Mouse (Mus musculus) bone marrow, adult 2 months (tissue): ENCODE measurements around the gene Ndufs2. TPM values are rescaled to one million over a fixed set of nuclear protein-coding genes. Genes with fewer than 3 reads are reported as not detected.

ENCODE experiments used
- H3K27ac ChIP-seq: fragments of 200-500 bp; 2 replicates; pipeline ENCODE4 v1.5.1; 2012; ENCODE audit warnings: low read depth, mild to moderate bottlenecking, control low read depth, inconsistent platforms, low read length; ENCODE audit not compliant: control insufficient read depth, poor library complexity, insufficient read depth
- H3K4me1 ChIP-seq: fragments of 200-500 bp; 2 replicates; pipeline ENCODE4 v1.6.1; 2011; ENCODE audit warnings: low read length; ENCODE audit not compliant: control insufficient read depth, insufficient read depth
- H3K4me3 ChIP-seq: fragments of 200-500 bp; replicated peaks from 2 replicates; pipeline ENCODE3; 2011; ENCODE audit warnings: mild to moderate bottlenecking, low read depth, low read length, control low read depth; ENCODE audit not compliant: control insufficient read depth
- CTCF ChIP-seq: fragments of 200-500 bp; IDR thresholded peaks from 2 replicates; pipeline ENCODE4 v1.5.1; 2011; ENCODE audit warnings: low read length, control low read depth; ENCODE audit not compliant: control insufficient read depth, insufficient read depth
- POLR2A ChIP-seq: fragments of 200-500 bp; IDR thresholded peaks from 2 replicates; pipeline ENCODE4 v1.6.1; 2011; ENCODE audit warnings: low read depth, mild to moderate bottlenecking, control low read depth, low read length, borderline replicate concordance; ENCODE audit not compliant: control insufficient read depth
- WGBS: fragments of 180-500 bp; shearing (Covaris S2); methylation state at CpG from one replicate; pipeline ENCODE4 v1.1.7; 2018; 5-methylcytosine and 5-hydroxymethylcytosine counted together
- polyA plus RNA-seq: library from polyadenylated mRNA; stranded (reverse); fragments of >200 nt; gene quantifications from 2 replicates; pipeline ENCODE4 v1.2.4, GENCODE M21; 2011; ENCODE audit warnings: low replicate concordance; ENCODE audit not compliant: missing spikeins, insufficient read depth, insufficient read length

Ndufs2 gene
- polyA plus RNA-seq, 1 experiment, result 109 TPM

DNA sequence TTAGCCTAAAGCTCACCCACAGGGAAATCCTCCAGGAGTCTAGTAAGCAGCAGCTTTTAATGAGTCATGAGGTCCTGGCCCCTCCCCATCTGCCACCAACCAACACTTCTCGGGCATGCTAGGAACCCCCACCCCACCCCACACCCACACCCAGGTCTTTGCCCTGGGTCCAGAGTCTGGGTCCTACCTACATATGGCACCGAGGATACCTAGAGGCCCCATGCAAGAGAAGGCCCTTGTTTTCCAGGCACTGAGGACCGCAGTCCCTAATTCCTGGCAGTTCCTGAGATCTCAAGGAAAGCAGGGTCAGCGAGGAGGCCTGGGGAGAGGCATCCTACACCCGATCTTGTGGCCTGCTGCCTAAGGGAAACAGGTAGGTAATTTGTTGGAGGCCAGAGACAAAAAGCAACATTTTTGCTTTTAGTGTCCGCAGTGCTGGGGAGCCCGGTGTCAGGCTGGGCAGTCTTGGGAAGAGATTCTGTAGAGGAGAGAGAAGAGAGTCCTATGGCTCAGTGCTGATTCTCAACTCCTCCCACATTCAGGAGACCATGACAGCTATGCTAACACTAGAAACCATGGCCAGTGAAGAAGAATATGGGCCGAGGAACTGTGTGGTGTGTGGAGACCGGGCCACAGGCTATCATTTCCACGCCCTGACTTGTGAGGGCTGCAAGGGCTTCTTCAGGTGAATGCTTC lies 37.2 kb downstream of the Ndufs2 start, which contains the start of gene Nr1i3:
Gene Nr1i3, plus strand, starts transcription at position 170 of the 696 bp plus-strand sequence.
- TF ChIP-seq CTCF, result no peak
- TF ChIP-seq POLR2A, result no peak
- no peaks in the 10 kb centered on the region; the same call in 1 of the 2 replicates for H3K4me1 ChIP-seq
- H3K27ac ChIP-seq, result no peak within 1 kb of the TSS
- 86% methylated on average over 10 of the region's 10 CpGs for WGBS
- H3K4me3 ChIP-seq, result no peak within 1 kb of the TSS

DNA sequence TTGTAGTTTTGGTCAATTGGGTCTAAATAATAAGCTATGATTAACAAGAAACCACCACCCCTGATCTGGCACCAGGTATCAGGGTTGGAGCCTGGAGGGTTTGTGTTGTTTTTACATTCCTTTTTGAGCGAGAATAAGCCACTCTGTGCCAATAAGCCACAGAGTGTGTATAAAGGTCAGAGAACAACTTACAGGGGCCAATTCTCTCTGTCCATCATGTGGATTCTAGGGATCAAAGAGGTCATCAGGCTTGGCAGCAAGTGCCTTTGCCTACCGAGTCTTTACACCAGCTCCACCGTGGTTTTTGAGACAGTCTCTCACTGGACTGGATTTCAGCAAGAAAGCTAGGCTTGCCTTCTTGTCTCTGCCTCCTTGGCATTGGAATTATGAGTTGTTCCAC lies 38.3 kb downstream of the Ndufs2 start:
- Histone ChIP-seq H3K4me3 (no peak overlapping the region), H3K4me1 (no peaks in the 10 kb centered on the region; the same call in 1 of the 2 replicates), H3K27ac (no peak overlapping the region)
- TF ChIP-seq CTCF (no peak), POLR2A (no peak)
- WGBS, result 78% methylated on average over 3 of the region's 3 CpGs

DNA sequence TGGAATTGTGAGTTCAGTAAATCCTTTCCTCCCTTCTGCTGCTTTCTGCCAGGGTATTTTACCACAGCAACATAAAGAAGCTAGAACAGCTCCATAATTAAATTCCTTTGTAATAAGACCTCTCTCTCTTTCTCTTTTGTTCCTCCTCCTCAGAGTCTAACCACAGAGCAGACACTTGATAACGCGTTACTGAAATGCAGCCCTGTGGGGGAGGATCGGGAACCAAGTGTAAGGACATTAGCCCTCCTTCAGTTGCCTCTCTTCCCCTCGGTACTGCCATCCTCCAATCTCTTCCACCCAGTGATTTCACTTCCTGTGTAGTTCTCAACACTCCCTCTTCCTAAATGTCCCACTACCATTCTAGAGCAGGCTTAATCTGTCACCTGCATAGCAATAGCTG lies 41.8 kb downstream of the Ndufs2 start:
- Histone ChIP-seq H3K4me3 (no peak overlapping the region), H3K4me1 (no peaks in the 10 kb centered on the region; the same call in 1 of the 2 replicates), H3K27ac (no peak overlapping the region)
- WGBS, result 8% methylated on average over 4 of the region's 4 CpGs
- no peak for TF ChIP-seq CTCF
- TF ChIP-seq POLR2A, result no peak

DNA sequence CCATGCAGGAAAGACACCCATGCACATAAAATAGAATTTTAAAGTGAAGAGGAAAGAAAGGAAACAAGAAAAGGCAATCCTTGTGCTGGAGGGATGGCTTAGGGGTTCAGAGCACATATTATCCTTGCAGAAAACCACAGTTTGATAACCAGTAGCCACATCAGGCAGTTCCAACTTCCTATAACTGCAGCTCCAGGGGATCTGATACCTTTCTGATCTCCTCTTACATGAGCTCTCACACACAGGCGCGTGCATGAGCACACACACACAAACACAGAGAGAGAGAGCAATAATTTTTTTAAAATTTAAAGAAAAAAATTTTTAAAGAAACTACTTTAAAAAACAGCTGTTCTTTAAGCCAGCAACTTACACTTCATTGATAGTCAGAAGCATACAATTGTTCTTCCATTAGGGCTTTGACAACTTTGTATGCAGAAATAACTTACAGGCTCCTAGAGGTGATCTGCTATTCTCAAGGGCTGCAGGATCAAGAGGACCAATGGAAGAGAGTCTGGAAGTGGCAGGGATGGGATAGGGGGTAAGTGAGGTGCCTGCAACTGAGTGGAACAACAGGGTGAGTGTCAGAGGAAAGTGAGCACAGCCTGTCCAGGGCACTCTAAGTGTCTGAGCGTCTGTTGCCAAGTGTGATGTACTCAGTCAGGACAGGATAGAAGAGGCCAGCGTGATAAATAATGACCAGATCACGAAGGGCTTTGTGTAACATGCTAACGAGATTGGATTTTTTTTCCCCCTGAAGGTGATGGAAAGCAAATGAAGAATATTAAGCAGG lies 45.3 kb downstream of the Ndufs2 start:
- Histone ChIP-seq H3K27ac (no peak overlapping the region), H3K4me3 (no peak overlapping the region), H3K4me1 (no peaks in the 10 kb centered on the region; the same call in 1 of the 2 replicates)
- WGBS, result 58% methylated on average over 6 of the region's 6 CpGs
- TF ChIP-seq POLR2A (no peak), CTCF (no peak)

DNA sequence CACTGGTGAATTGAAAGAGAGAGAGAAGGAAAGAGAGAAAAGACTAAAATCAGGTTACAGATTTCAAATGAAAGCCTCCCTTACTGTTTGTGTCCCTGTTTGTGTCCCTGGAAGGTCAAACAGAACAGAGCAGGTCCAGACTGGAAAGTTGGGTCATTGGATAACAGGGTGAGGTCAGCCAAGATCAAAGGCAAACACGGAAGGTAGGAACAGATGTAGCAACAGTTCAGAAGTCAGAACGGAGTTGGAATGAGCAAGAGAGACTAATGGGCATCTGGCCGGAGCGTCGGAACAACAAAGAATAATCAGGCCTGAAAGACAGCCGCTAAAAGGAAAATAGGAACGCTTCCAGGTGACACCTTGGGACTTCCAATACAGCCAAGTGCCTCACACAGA lies 46.9 kb downstream of the Ndufs2 start:
- 91% methylated on average over 7 of the region's 7 CpGs for whole genome bisulfite sequencing
- no peak overlapping the region for H3K4me3 ChIP-seq
- no peak overlapping the region for H3K27ac ChIP-seq
- TF ChIP-seq CTCF, result no peak
- no peak for TF ChIP-seq POLR2A
- H3K4me1 ChIP-seq, result no peaks in the 10 kb centered on the region

DNA sequence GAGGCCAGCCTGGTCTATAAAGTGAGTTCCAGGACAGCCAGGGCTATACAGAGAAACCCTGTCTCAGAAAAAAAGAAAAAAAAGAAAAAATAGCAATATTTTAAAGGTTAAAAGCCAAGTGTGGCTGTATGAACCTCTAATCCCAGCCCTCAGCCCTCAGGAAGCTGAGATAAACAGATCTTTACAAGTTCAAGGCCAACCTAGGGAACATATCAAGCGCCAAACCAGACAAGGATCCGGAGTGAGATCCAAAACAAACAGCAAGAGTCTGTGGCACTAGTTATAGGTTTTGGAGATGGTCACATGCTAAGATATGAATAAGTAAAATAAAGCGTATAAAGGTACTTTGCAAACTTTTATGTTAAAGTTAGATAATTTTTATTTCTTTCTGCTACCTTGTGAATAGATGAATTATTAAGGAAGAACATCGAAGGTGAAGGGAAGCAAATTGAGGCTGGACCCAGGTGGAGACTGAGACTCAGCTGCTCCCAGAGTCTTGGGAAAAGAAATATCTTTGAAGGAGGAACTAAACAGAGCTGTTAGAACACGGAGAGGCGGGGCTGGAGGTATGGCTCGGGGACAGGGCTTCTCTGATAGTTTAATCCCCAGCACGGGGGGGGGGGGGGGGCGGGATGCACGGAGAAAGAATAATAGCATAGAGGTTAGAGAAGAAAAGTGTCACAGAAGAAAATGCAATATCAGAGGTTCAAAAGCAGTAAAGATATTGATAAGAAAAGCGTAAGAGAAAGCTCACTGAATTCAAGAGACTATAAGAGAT lies 47.5 kb downstream of the Ndufs2 start:
- no peaks in the 10 kb centered on the region for H3K4me1 ChIP-seq
- no peak overlapping the region for H3K4me3 ChIP-seq
- WGBS, result 42% methylated on average over 10 of the region's 11 CpGs
- TF ChIP-seq POLR2A, result no peak
- TF ChIP-seq CTCF, result no peak
- no peak overlapping the region for H3K27ac ChIP-seq

DNA sequence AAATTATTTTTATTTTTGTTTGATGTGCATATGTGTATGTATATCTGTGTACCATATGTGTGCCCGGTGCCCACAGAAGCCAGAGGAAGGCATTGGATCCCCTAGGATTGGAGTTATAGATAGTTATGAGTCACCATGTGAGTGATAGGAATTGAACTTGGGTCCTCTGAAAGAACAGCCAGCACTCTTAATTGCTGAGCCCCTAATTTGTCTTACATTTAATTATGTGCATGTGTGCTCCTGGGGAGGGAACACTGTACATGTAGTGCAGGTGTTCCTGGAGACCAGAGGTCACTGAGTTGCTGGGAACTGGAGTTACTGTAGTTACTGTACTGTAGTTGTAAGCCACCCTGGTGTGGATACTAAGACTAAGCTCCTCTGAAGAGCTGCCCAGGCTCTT lies 50.4 kb downstream of the Ndufs2 start:
- TF ChIP-seq CTCF (no peak), POLR2A (no peak)
- WGBS, result 85% methylated on average over 1 of the region's 1 CpGs
- Histone ChIP-seq H3K4me3 (no peak overlapping the region), H3K4me1 (no peaks in the 10 kb centered on the region), H3K27ac (no peak overlapping the region)

DNA sequence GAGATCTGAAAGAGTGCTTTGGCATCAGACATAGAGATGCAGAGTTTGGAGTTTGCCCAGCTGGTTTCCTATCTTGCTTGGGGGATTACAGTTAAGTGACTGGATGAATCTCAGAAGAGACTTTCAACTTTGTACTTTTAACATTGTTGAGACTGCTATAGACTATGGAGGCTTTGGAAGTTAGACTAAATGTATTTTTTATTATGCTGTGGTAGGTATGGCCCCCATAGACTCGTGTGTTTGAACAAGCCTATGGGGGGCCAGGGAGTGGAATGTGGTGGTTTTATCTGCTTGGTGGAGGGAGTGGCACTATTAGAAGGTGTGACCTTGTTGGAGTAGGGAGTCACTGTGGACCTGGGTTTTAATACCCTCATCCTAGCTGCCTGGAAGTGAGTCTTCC lies 51.7 kb downstream of the Ndufs2 start:
- TF ChIP-seq CTCF, result no peak
- no peak for TF ChIP-seq POLR2A
- H3K27ac ChIP-seq, result no peak overlapping the region
- no peaks in the 10 kb centered on the region for H3K4me1 ChIP-seq
- H3K4me3 ChIP-seq, result no peak overlapping the region
- WGBS, result 74% methylated on average over 1 of the region's 1 CpGs
